Comparison of ENCODE assay signal across 24 mouse cellular contexts in the genomic region with DNA sequence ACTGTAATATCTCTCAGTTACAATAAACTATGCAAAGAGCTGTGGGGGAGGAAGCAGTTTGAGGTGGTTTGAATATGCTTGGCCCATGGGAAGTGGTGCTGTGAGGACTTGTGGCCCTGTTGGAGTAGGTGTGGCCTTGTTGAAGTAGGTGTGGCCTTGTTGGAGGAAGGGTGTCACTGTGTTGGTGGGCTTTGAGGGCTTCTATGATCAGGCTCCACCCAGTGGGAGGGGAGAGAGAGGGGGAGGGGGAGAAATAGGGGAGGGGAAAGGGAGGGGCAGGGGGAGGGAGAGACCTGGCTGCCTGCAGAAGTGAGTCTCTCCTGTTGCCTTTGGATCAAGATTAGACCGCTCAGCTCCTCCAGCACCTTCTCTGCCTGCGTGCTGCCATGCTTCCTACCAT. TPM values are rescaled to one million over a fixed set of nuclear protein-coding genes. Genes with fewer than 3 reads are reported as not detected.
DNase-seq lines count a peak whose midpoint lies in the region; ATAC-seq and TF ChIP-seq lines count a peak whose summit lies in the region.
"Had no signal": no experiment of that assay in that cellular context is flagged by ENCODE, and none has a peak within 500 bp of the region (broad histone marks: within the 10 kb centered on the region; RNA-seq: fewer than 3 reads in every experiment).

No protein-coding gene starts in this region.

- H3K4me2 ChIP-seq in midbrain, embryonic 11.5 days = no peak overlapping the region
- H3K4me2 ChIP-seq: embryonic facial prominence, embryonic 12.5 days; forebrain, embryonic 13.5 days; forebrain, embryonic 15.5 days had no signal

- no peaks in the 10 kb centered on the region for H3K27me3 ChIP-seq in midbrain, embryonic 11.5 days (ENCODE audit: control insufficient read depth, insufficient read depth, low read length)
- H3K27me3 ChIP-seq: CH12.LX; embryonic facial prominence, embryonic 12.5 days; forebrain, embryonic 13.5 days; forebrain, embryonic 15.5 days had no signal

- H3K9me3 ChIP-seq in ES-E14 (ENCODE audit: control insufficient read depth, insufficient read depth, low read depth, low read length) = no peaks in the 10 kb centered on the region
- no peaks in the 10 kb centered on the region for H3K9me3 ChIP-seq in midbrain, embryonic 11.5 days (ENCODE audit: control insufficient read depth, low read length)
- H3K9me3 ChIP-seq: embryonic facial prominence, embryonic 10.5 days; embryonic facial prominence, embryonic 12.5 days; forebrain, embryonic 13.5 days; forebrain, embryonic 15.5 days had no signal

- H3K9ac ChIP-seq in ES-E14 (ENCODE audit: insufficient read depth, low read depth, low read length, poor library complexity, severe bottlenecking) = no peak overlapping the region
- no peak overlapping the region for H3K9ac ChIP-seq in midbrain, embryonic 11.5 days (ENCODE audit: low read length)
- H3K9ac ChIP-seq: embryonic facial prominence, embryonic 12.5 days; forebrain, embryonic 13.5 days; forebrain, embryonic 15.5 days; forebrain, postnatal 0 days had no signal

- no peak overlapping the region for H3K4me3 ChIP-seq in ES-E14 (ENCODE audit: insufficient read depth in 1 of 2, low read depth in 1 of 2, low read length in 2 of 2, poor library complexity in 1 of 2, severe bottlenecking in 1 of 2)
- no peak overlapping the region for H3K4me3 ChIP-seq in midbrain, embryonic 11.5 days (ENCODE audit: low read depth, low read length)
- H3K4me3 ChIP-seq: embryonic facial prominence, embryonic 10.5 days; embryonic facial prominence, embryonic 12.5 days; forebrain, embryonic 13.5 days; forebrain, embryonic 15.5 days had no signal

- WGBS in midbrain, embryonic 11.5 days = 90% methylated on average over 2 of the region's 2 CpGs

- no peak for ATAC-seq in midbrain, embryonic 11.5 days (ENCODE audit: low FRiP score)
- ATAC-seq: CD4-positive, CD25-positive, alpha-beta regulatory T cell, adult 4 months; forebrain, embryonic 13.5 days; forebrain, embryonic 15.5 days; forebrain, postnatal 0 days; Patski had no signal

- in situ Hi-C loops in ES-E14 (cut with MboI; ENCODE audit: low sequenced_read_pairs in 2 of 2, unreplicated experiment in 2 of 2) = no loop called here

- H3K4me1 ChIP-seq in ES-E14 (ENCODE audit: control insufficient read depth in 2 of 2, insufficient read depth in 2 of 2, low read length in 2 of 2, poor library complexity in 1 of 2) = peaks cover 0 to 3% of the 10 kb centered on the region in 2 experiments; a peak in 1 of 4 replicates
- H3K4me1 ChIP-seq in midbrain, embryonic 11.5 days (ENCODE audit: control insufficient read depth, insufficient read depth, low read length) = no peaks in the 10 kb centered on the region
- H3K4me1 ChIP-seq: embryonic facial prominence, embryonic 12.5 days had no signal

- peak; percentile 37 for DNase-seq in heart, adult 11 months
- DNase-seq in heart, adult 8-10 months (ENCODE audit: low spot score) = no peak
- peak; percentile 66 for DNase-seq in ES-E14 (ENCODE audit: low read depth, low spot score)
- DNase-seq in WW6 (ENCODE audit: low read depth, low spot score) = peak; percentile 33
- DNase-seq in yolk sac, embryonic 10.5 days (ENCODE audit: low spot score) = no peak
- no peak for DNase-seq in midbrain, embryonic 11.5 days (ENCODE audit: low spot score, missing footprints)
- DNase-seq in ovary, postnatal 36 days (ENCODE audit: low spot score) = no peak
- DNase-seq: adrenal gland, adult 2 months; adrenal gland, postnatal 10 days; adrenal gland, postnatal 25 days; B cell, adult 2 months; cerebellum, adult 11 months; cerebellum, adult 2 months; cerebellum, adult 9-10 months; cerebellum, postnatal 10 days; cerebellum, postnatal 25 days; forebrain, postnatal 0 days had no signal

- no peak overlapping the region for H3K27ac ChIP-seq in ES-E14 (ENCODE audit: insufficient read depth, low read depth, low read length, poor library complexity, severe bottlenecking)
- H3K27ac ChIP-seq in midbrain, embryonic 11.5 days (ENCODE audit: low read depth, low read length) = no peak overlapping the region
- H3K27ac ChIP-seq: embryonic facial prominence, embryonic 10.5 days; embryonic facial prominence, embryonic 12.5 days; forebrain, embryonic 13.5 days; forebrain, embryonic 15.5 days had no signal

- H3K36me3 ChIP-seq in ES-E14 (ENCODE audit: control insufficient read depth, insufficient read depth, low read length, poor library complexity, severe bottlenecking) = no peaks in the 10 kb centered on the region
- no peaks in the 10 kb centered on the region for H3K36me3 ChIP-seq in midbrain, embryonic 11.5 days (ENCODE audit: control insufficient read depth, insufficient read depth, low read length)
- H3K36me3 ChIP-seq: embryonic facial prominence, embryonic 10.5 days; embryonic facial prominence, embryonic 12.5 days; forebrain, embryonic 15.5 days had no signal

TF ChIP-seq in ES-E14, 5 proteins besides CTCF, POLR2A, EP300 and RAD21:
- TF ChIP-seq CHD2 (IDR thresholded peaks at IDR 0.05; ENCODE audit: low read depth, low read length) (no peak), MAFK (IDR thresholded peaks at IDR 0.05; ENCODE audit: insufficient read depth, low read depth, low read length) (no peak), HCFC1 (IDR thresholded peaks at IDR 0.05; ENCODE audit: borderline replicate concordance, insufficient read depth, low read length) (no peak)

RNA-seq across cellular contexts. Expression of a gene that starts 40.8 kb away (rescaled TPM):
- 10 to 100 TPM; 55.6 to 68.3 (median 59.1) TPM for total RNA-seq in heart, adult 8-10 months (2022)
- 14.0 and 17.5 TPM in 2 replicates for total RNA-seq in ES-E14 (2012; rRNA removed)
- 3.4 and 3.8 TPM in 2 replicates for polyA plus RNA-seq in midbrain, embryonic 11.5 days (2014; fragmentation: Nextera tagmentation; extraction: Ambion mirVana)

RNA-seq across cellular contexts. Expression of a gene that starts 58.7 kb away (rescaled TPM):
- 1 to 10 TPM in 1 of 4 experiments, under 1 TPM in 2, not detected in 1; 0.38 to 1.5 (median 0.90) TPM for total RNA-seq in heart, adult 8-10 months (2022)
- total RNA-seq in ES-E14 (2012; rRNA removed) = 0.71 and 0.95 TPM in 2 replicates
- 0.22 TPM in 1 of 2 replicates, not detected in the other for polyA plus RNA-seq in midbrain, embryonic 11.5 days (2014; fragmentation: Nextera tagmentation; extraction: Ambion mirVana)
- total RNA-seq: forebrain, postnatal 0 days had no signal

Comparison
In these comparisons a context has a peak if more than half of its experiments do, and no peak if none do; other contexts are left out.
1. DNase-seq: peak in heart, adult 11 months (single experiment), ES-E14 (single experiment) and WW6 (single experiment); none in heart, adult 8-10 months (single experiment), yolk sac, embryonic 10.5 days (single experiment), midbrain, embryonic 11.5 days (single experiment) and ovary, postnatal 36 days (single experiment).